Mouse (Mus musculus) small intestine, adult 2 months (tissue): ENCODE measurements at regions not wholly inside any gene's neighbourhood (a gene's known extent, or its start where the extent isn't known, plus 50 kb on each side); places are given as distances from the start of the nearest gene placed in this dataset.

Experiments used
- H3K27ac ChIP-seq: fragments of 200-500 bp; 2 replicates; pipeline ENCODE4 v1.5.1; 2012; ENCODE audit warnings: low read depth, low read length, control low read depth, inconsistent platforms; ENCODE audit not compliant: insufficient read depth
- H3K27me3 ChIP-seq: fragments of 200-500 bp; 2 replicates; pipeline ENCODE4 v1.6.1; 2012; ENCODE audit warnings: mild to moderate bottlenecking, moderate library complexity, low read length, inconsistent platforms; ENCODE audit not compliant: control insufficient read depth, insufficient read depth
- H3K36me3 ChIP-seq: fragments of 200-500 bp; 2 replicates; pipeline ENCODE4 v1.6.1; 2012; ENCODE audit warnings: mild to moderate bottlenecking, low read length, control low read depth, inconsistent platforms; ENCODE audit not compliant: control insufficient read depth, insufficient read depth
- H3K4me1 ChIP-seq: fragments of 200-500 bp; 2 replicates; pipeline ENCODE4 v1.6.1; 2012; ENCODE audit warnings: low read length, inconsistent platforms, mixed read lengths; ENCODE audit not compliant: control insufficient read depth, insufficient read depth, insufficient read length
- H3K4me3 ChIP-seq: fragments of 200-500 bp; 2 replicates; pipeline ENCODE4 v1.5.1; 2012; ENCODE audit warnings: low read depth, mild to moderate bottlenecking, control low read depth, inconsistent platforms, low read length, moderate library complexity
- CTCF ChIP-seq: fragments of 200-500 bp; IDR thresholded peaks from 2 replicates; pipeline ENCODE4 v1.5.1; 2012; ENCODE audit warnings: low read depth, mild to moderate bottlenecking, control low read depth, inconsistent platforms, low read length, moderate library complexity, mixed read lengths; ENCODE audit not compliant: insufficient replicate concordance, insufficient read length; ENCODE audit errors: extremely low read depth
- POLR2A ChIP-seq: fragments of 200-500 bp; IDR thresholded peaks from 2 replicates; pipeline ENCODE4 v1.6.1; 2012; ENCODE audit warnings: low read depth, mild to moderate bottlenecking, control low read depth, inconsistent platforms, low read length, moderate library complexity
- WGBS: fragments of 180-500 bp; shearing (Covaris S2); methylation state at CpG from one replicate; pipeline ENCODE4 v1.1.7; 2018; 5-methylcytosine and 5-hydroxymethylcytosine counted together

GRCm38 (mm10) chr4:56028441-56028840, 496.2 kb upstream of the Klf4 start:
- H3K27me3 ChIP-seq: no peaks in the 10 kb centered on the region
- TF ChIP-seq CTCF: no peak
- TF ChIP-seq POLR2A: no peak
- 71% methylated on average over 3 of the region's 3 CpGs for WGBS

GRCm38 (mm10) chr4:56027258-56027657, 495.0 kb upstream of the Klf4 start:
- 86% methylated on average over 6 of the region's 6 CpGs for WGBS
- no peaks in the 10 kb centered on the region for H3K27me3 ChIP-seq
- no peak overlapping the region for H3K27ac ChIP-seq
- no peaks in the 10 kb centered on the region for H3K36me3 ChIP-seq
- no peak overlapping the region for H3K4me3 ChIP-seq
- H3K4me1 ChIP-seq: no peaks in the 10 kb centered on the region
- TF ChIP-seq CTCF (no peak), POLR2A (no peak)

More at GRCm38 (mm10) chr4:56028441-56028840, 496.2 kb upstream of the Klf4 start:
- Histone ChIP-seq H3K4me1 (no peaks in the 10 kb centered on the region), H3K4me3 (no peak overlapping the region), H3K36me3 (no peaks in the 10 kb centered on the region), H3K27ac (no peak overlapping the region)

GRCm38 (mm10) chr4:56024478-56024877, 492.2 kb upstream of the Klf4 start:
- no peaks in the 10 kb centered on the region for H3K36me3 ChIP-seq
- no peaks in the 10 kb centered on the region for H3K27me3 ChIP-seq
- H3K27ac ChIP-seq: no peak overlapping the region
- TF ChIP-seq CTCF (no peak), POLR2A (no peak)
- H3K4me3 ChIP-seq: no peak overlapping the region
- H3K4me1 ChIP-seq: no peaks in the 10 kb centered on the region

GRCm38 (mm10) chr4:56018212-56018611, 485.9 kb upstream of the Klf4 start:
- H3K4me3 ChIP-seq: no peak overlapping the region
- no peaks in the 10 kb centered on the region for H3K27me3 ChIP-seq
- H3K4me1 ChIP-seq: no peaks in the 10 kb centered on the region
- H3K36me3 ChIP-seq: no peaks in the 10 kb centered on the region
- 90% methylated on average over 8 of the region's 8 CpGs for WGBS
- TF ChIP-seq CTCF (no peak), POLR2A (no peak)
- H3K27ac ChIP-seq: no peak overlapping the region

GRCm38 (mm10) chr4:56015481-56015880, 483.2 kb upstream of the Klf4 start:
- Histone ChIP-seq H3K4me3 (no peak overlapping the region), H3K4me1 (no peaks in the 10 kb centered on the region), H3K36me3 (no peaks in the 10 kb centered on the region), H3K27ac (no peak overlapping the region), H3K27me3 (no peaks in the 10 kb centered on the region)
- no peak for TF ChIP-seq CTCF
- TF ChIP-seq POLR2A: no peak
- WGBS: 89% methylated on average over 7 of the region's 7 CpGs

- H3K27ac ChIP-seq: no peak overlapping the region
- no peaks in the 10 kb centered on the region for H3K27me3 ChIP-seq
- H3K4me1 ChIP-seq: no peaks in the 10 kb centered on the region
- H3K4me3 ChIP-seq: no peak overlapping the region
- H3K36me3 ChIP-seq: no peaks in the 10 kb centered on the region
- TF ChIP-seq POLR2A (no peak), CTCF (no peak)
- WGBS: 25% methylated on average over 2 of the region's 2 CpGs
Observed at GRCm38 (mm10) chr4:56008287-56008686, 476.0 kb upstream of the Klf4 start.

GRCm38 (mm10) chr4:56004227-56004626, 472.0 kb upstream of the Klf4 start:
- Histone ChIP-seq H3K4me3 (no peak overlapping the region), H3K27me3 (no peaks in the 10 kb centered on the region), H3K27ac (no peak overlapping the region), H3K4me1 (no peaks in the 10 kb centered on the region), H3K36me3 (no peaks in the 10 kb centered on the region)
- no peak for TF ChIP-seq CTCF
- no peak for TF ChIP-seq POLR2A
- WGBS: 74% methylated on average over 5 of the region's 5 CpGs

GRCm38 (mm10) chr4:56001312-56001731, 469.1 kb upstream of the Klf4 start:
- WGBS: 83% methylated on average over 3 of the region's 3 CpGs
- H3K4me1 ChIP-seq: no peaks in the 10 kb centered on the region
- H3K27me3 ChIP-seq: no peaks in the 10 kb centered on the region
- H3K36me3 ChIP-seq: no peaks in the 10 kb centered on the region
- H3K27ac ChIP-seq: no peak overlapping the region
- H3K4me3 ChIP-seq: no peak overlapping the region
- TF ChIP-seq CTCF (no peak), POLR2A (no peak)
